Mouse (Mus musculus): ENCODE measurements at regions not wholly inside any gene's neighbourhood (a gene's known extent, or its start where the extent isn't known, plus 50 kb on each side); places are given as distances from the start of the nearest gene placed in this dataset.

- H3K36me3 ChIP-seq (replicated peaks) = no peaks in the 10 kb centered on the region
- DNase-seq (ENCODE audit: low spot score) = no peak
- no peak overlapping the region for H3K27ac ChIP-seq (replicated peaks)
- H3K27me3 ChIP-seq (replicated peaks; ENCODE audit: low read depth, poor library complexity, severe bottlenecking) = no peaks in the 10 kb centered on the region
- WGBS = 84% methylated on average over 4 of the region's 4 CpGs
- H3K9me3 ChIP-seq = 0 out of 2 replicates have a peak, but pooled peaks cover 3% of the 10 kb centered on the region
- no peak overlapping the region for H3K4me3 ChIP-seq
- H3K4me1 ChIP-seq = no peaks in the 10 kb centered on the region
These were observed 199.8 kb upstream of the Ankrd50 start for GRCm38 (mm10) chr3:38684247-38684991.

- Histone ChIP-seq H3K4me3 (no peak overlapping the region), H3K27ac (replicated peaks) (peak overlapping the region; percentile 35; the same call in 1 of the 2 replicates)
- DNase-seq (ENCODE audit: low spot score) = peak; percentile 52
These were observed 179.2 kb upstream of the Ankrd50 start for GRCm38 (mm10) chr3:38663670-38664494.

DNA sequence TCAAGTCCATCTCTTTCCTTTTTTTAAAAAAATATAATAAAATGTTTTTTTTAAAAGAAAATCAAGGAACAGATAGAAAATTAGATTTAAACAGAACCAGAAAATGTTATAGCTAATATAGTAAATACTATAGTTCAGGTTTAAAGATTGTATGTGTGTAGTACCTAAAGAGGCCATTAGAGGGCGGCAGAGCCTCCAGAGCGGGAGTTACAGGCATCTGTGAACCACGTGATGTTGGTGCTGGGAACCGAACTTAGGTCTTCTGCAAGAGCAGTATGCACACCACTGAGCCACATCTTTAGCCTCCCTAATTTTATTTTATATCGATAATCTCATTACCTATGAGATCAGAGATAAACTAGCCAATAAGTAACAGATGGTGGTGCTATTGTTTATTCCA lies 178.4 kb upstream of the Ankrd50 start:
- H3K36me3 ChIP-seq (replicated peaks) = no peaks in the 10 kb centered on the region
- H3K9me3 ChIP-seq = no peaks in the 10 kb centered on the region
- DNase-seq (ENCODE audit: low spot score) = no peak
- no peak overlapping the region for H3K4me3 ChIP-seq
- H3K4me1 ChIP-seq = peaks cover 10% of the 10 kb centered on the region
- no peaks in the 10 kb centered on the region for H3K27me3 ChIP-seq (replicated peaks; ENCODE audit: low read depth, poor library complexity, severe bottlenecking)
- H3K27ac ChIP-seq (replicated peaks) = no peak overlapping the region
- 64% methylated on average over 5 of the region's 5 CpGs for WGBS

More at GRCm38 (mm10) chr3:38663670-38664494, 179.2 kb upstream of the Ankrd50 start:
- Histone ChIP-seq H3K27me3 (replicated peaks; ENCODE audit: low read depth, poor library complexity, severe bottlenecking) (no peaks in the 10 kb centered on the region), H3K9me3 (no peaks in the 10 kb centered on the region), H3K4me1 (peaks cover 10% of the 10 kb centered on the region), H3K36me3 (replicated peaks) (no peaks in the 10 kb centered on the region)
- WGBS = 56% methylated on average over 17 of the region's 17 CpGs

- DNase-seq (ENCODE audit: low spot score) = no peak
- H3K4me1 ChIP-seq = peaks cover 14% of the 10 kb centered on the region
- no peak overlapping the region for H3K4me3 ChIP-seq
- no peaks in the 10 kb centered on the region for H3K36me3 ChIP-seq (replicated peaks)
- WGBS = 74% methylated on average over 1 of the region's 1 CpGs
- no peaks in the 10 kb centered on the region for H3K27me3 ChIP-seq (replicated peaks; ENCODE audit: low read depth, poor library complexity, severe bottlenecking)
- H3K9me3 ChIP-seq = no peaks in the 10 kb centered on the region
- H3K27ac ChIP-seq (replicated peaks) = no peak overlapping the region; the same call in 1 of the 2 replicates
These were observed 172.1 kb upstream of the Ankrd50 start for GRCm38 (mm10) chr3:38656790-38657189.

- no peak for DNase-seq (ENCODE audit: low spot score)
These were observed 169.3 kb upstream of the Ankrd50 start for GRCm38 (mm10) chr3:38653928-38654327.

DNA sequence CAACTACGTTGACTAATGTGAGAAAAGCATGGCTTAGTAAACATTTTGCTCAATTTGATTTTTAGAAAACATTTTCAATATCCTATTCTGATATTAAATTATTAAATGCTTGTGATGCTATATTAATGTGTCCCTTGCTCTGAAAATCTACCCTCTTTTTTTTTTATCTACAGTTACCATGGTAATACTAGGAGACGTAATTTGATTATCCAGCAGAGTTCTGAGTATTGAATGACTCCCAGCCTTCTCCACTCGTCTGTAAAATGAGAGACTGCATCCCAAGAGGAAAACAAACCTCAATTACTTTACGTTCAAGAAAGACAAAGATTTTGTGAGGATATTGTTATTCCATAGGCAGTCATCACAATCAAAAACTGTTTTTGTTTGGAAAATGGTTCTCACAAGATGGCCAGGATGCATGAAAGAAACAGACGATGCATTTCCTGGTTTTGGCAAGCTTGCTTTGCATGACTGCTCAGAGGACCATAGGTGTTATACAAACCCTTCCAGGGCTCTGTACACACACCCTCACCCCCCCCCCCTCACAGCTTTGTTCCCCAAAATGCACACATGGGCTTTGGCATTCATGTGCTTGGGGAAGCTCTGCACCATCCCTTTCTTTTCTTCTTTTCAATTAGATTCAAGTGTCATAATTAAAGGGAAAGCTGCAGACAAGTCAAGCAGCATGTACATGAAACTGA lies 168.5 kb upstream of the Ankrd50 start:
- Histone ChIP-seq H3K9me3 (no peaks in the 10 kb centered on the region), H3K27ac (replicated peaks) (peak overlapping the region; percentile 69), H3K36me3 (replicated peaks) (no peaks in the 10 kb centered on the region), H3K4me1 (peaks cover 14% of the 10 kb centered on the region), H3K27me3 (replicated peaks; ENCODE audit: low read depth, poor library complexity, severe bottlenecking) (no peaks in the 10 kb centered on the region), H3K4me3 (no peak overlapping the region)
- DNase-seq (ENCODE audit: low spot score) = no peak
- WGBS = 42% methylated on average over 5 of the region's 5 CpGs

More at GRCm38 (mm10) chr3:38653928-38654327, 169.3 kb upstream of the Ankrd50 start:
- Histone ChIP-seq H3K4me3 (no peak overlapping the region), H3K27ac (replicated peaks) (peak overlapping the region; percentile 69; the same call in 1 of the 2 replicates), H3K36me3 (replicated peaks) (no peaks in the 10 kb centered on the region), H3K4me1 (peaks cover 14% of the 10 kb centered on the region), H3K27me3 (replicated peaks; ENCODE audit: low read depth, poor library complexity, severe bottlenecking) (no peaks in the 10 kb centered on the region), H3K9me3 (no peaks in the 10 kb centered on the region)
- 76% methylated on average over 4 of the region's 4 CpGs for WGBS

GRCm38 (mm10) chr3:38650176-38650575 lies 165.5 kb upstream of the Ankrd50 start:
- Histone ChIP-seq H3K27ac (replicated peaks) (no peak overlapping the region), H3K36me3 (replicated peaks) (no peaks in the 10 kb centered on the region), H3K9me3 (no peaks in the 10 kb centered on the region), H3K4me3 (no peak overlapping the region), H3K27me3 (replicated peaks; ENCODE audit: low read depth, poor library complexity, severe bottlenecking) (no peaks in the 10 kb centered on the region), H3K4me1 (peaks cover 11% of the 10 kb centered on the region)
- DNase-seq (ENCODE audit: low spot score) = no peak
- WGBS = 75% methylated on average over 4 of the region's 4 CpGs

DNA sequence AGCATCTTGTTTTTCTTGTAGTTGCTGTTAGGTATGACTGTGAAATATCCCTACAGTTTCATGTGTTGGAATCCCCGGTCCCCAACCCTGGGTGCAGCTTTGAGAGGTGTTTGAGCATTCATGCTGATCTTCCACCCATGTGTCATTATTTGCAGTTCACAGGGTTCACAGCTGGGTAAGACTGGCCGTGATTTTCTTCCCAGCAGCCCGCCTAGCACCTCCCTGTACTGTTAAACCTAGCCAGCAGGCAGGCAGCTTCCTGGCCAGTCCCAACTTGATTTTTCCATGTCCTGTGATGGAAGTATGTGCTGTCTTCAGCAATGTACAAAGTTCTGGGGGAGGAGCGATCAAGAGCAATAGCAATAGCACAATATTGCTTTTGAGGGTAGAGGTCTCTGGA lies 164.0 kb upstream of the Ankrd50 start:
- Histone ChIP-seq H3K4me3 (no peak overlapping the region), H3K9me3 (no peaks in the 10 kb centered on the region), H3K36me3 (replicated peaks) (no peaks in the 10 kb centered on the region), H3K27me3 (replicated peaks; ENCODE audit: low read depth, poor library complexity, severe bottlenecking) (no peaks in the 10 kb centered on the region), H3K4me1 (peaks cover 7% of the 10 kb centered on the region), H3K27ac (replicated peaks) (no peak overlapping the region)
- WGBS = 78% methylated on average over 4 of the region's 4 CpGs
- no peak for DNase-seq (ENCODE audit: low spot score)

DNA sequence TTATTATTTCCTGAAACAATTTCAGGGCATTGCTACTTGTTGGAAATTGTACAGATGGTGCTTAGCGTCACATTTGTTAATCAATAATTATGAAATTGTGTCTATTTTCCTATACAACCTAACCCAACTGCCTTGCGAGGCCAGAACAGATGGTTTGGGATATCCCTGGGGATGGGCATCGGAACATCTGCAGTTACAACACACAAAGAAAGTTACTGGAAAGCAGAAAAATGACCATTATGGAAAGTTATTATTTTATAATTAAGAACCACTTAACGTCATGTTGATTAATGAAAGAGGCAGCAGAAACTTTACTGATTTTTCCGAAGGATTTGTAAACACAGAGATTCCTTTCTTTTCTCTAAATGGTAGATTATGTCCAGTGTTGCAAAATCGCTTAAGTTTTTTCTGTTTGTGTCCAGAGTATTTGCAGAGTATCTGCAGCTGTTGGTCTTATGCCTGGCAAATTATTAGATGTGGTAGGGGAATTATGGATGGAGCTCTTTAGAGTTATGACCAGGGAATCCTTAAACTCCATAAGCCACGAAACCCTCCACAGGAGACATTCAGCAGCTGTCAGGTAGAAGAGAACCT lies 163.2 kb upstream of the Ankrd50 start:
- Histone ChIP-seq H3K4me1 (no peaks in the 10 kb centered on the region; the same call in 1 of the 2 replicates), H3K4me3 (no peak overlapping the region), H3K27me3 (replicated peaks; ENCODE audit: low read depth, poor library complexity, severe bottlenecking) (no peaks in the 10 kb centered on the region), H3K36me3 (replicated peaks) (no peaks in the 10 kb centered on the region), H3K27ac (replicated peaks) (no peak overlapping the region), H3K9me3 (no peaks in the 10 kb centered on the region)
- DNase-seq (ENCODE audit: low spot score) = no peak
- 89% methylated on average over 7 of the region's 7 CpGs for WGBS

GRCm38 (mm10) chr3:38641733-38642132 lies 157.1 kb upstream of the Ankrd50 start:
- no peak overlapping the region for H3K4me3 ChIP-seq
- 80% methylated on average over 1 of the region's 1 CpGs for WGBS
- H3K36me3 ChIP-seq (replicated peaks) = no peaks in the 10 kb centered on the region
- H3K4me1 ChIP-seq = no peaks in the 10 kb centered on the region
- DNase-seq (ENCODE audit: low spot score) = no peak
- no peaks in the 10 kb centered on the region for H3K9me3 ChIP-seq
- no peak overlapping the region for H3K27ac ChIP-seq (replicated peaks)
- no peaks in the 10 kb centered on the region for H3K27me3 ChIP-seq (replicated peaks; ENCODE audit: low read depth, poor library complexity, severe bottlenecking)

DNA sequence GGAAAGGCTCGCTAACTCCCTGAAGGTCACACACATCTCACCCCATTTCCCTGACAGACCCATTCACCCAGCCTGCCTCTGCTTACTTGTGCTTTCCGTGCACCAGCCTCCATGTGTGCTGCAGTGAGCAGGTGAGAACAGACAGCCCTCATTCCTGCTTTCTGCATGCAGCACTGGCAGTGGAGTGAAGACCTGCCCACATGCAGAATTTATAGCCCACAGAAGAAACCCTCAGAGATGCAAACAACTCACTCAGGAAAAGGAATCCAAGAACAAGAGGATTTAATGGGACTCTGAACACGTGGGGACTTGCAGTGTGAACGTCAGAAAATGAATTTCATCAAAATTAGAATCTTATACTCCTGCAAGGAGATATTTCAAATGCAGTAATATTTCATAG lies 152.2 kb upstream of the Ankrd50 start:
- Histone ChIP-seq H3K4me1 (peaks cover 11% of the 10 kb centered on the region; the same call in 1 of the 2 replicates), H3K27ac (replicated peaks) (no peak overlapping the region), H3K27me3 (replicated peaks; ENCODE audit: low read depth, poor library complexity, severe bottlenecking) (no peaks in the 10 kb centered on the region), H3K9me3 (no peaks in the 10 kb centered on the region), H3K36me3 (replicated peaks) (no peaks in the 10 kb centered on the region), H3K4me3 (no peak overlapping the region)
- no peak for DNase-seq (ENCODE audit: low spot score)
- 80% methylated on average over 4 of the region's 4 CpGs for WGBS

- Histone ChIP-seq H3K27ac (replicated peaks) (no peak overlapping the region), H3K4me1 (peaks cover 11% of the 10 kb centered on the region; the same call in 1 of the 2 replicates), H3K36me3 (replicated peaks) (no peaks in the 10 kb centered on the region), H3K4me3 (no peak overlapping the region), H3K27me3 (replicated peaks; ENCODE audit: low read depth, poor library complexity, severe bottlenecking) (no peaks in the 10 kb centered on the region), H3K9me3 (no peaks in the 10 kb centered on the region)
- no peak for DNase-seq (ENCODE audit: low spot score)
- 76% methylated on average over 7 of the region's 7 CpGs for WGBS
These were observed 148.7 kb upstream of the Ankrd50 start for GRCm38 (mm10) chr3:38633347-38633746.

All from embryonic facial prominence, embryonic 10.5 days (tissue).